Mouse (Mus musculus): ENCODE results near the gene Armc2. TPM values are rescaled to one million over a fixed set of nuclear protein-coding genes. Genes with fewer than 3 reads are reported as not detected.

Armc2 gene
- total RNA-seq, 2 experiments from 2014 or later = 1.2 to 3.8 TPM

DNA sequence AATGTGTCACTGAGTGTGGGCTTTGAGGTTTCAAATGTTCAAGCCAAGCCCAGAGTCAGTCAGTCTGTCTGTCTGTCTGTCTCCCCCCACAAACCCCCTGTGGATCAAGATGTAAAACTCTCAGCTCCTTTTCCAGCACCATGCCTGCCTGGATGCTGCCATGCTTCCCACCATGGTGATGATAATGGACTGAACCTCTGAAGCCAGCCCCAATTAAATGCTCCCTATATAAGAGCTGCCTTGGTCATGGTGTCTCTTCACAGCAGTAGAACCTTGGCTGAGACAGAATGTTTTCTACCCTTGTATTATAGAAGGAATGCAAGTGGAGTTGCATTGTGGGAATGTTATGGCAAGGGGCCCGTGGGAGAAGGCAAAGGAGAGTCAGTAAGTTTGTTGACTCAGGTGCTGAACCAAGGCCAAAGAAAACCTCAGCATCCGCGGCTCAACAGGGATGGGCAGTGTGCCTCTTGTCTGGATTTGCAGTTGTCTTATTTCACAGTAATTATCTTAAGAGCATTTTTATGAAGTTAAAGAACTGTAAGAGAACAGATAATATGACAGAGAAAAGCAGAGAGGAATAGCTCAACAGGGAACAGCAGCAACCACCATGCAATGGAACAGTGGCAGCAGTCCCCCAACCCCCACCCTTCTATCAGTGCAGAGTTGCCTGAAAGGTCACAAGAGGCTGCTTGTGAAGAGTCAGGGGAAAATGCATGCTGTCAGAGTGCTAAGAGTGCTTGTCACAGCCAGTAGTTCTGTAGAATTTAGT lies 152.0 kb downstream of the Armc2 start:
- no peak for DNase-seq

Other genes with a start within 250 kb of the Armc2 start
- gene Cep57l1, start 208.6 kb downstream of the Armc2 start, total RNA-seq (2021) = 1 to 10 TPM; 7.2 to 7.3 TPM
- 10 to 100 TPM; 19.9 to 22.6 TPM for gene Sesn1, start 208.5 kb downstream of the Armc2 start, total RNA-seq (2021)